Mouse (Mus musculus) B cell, adult 67 days (primary cell): ENCODE results near the gene Gpd1. TPM values are rescaled to one million over a fixed set of nuclear protein-coding genes. Genes with fewer than 3 reads are reported as not detected.

Experiments used
- total RNA-seq, 2 experiments: library from RNA; stranded (reverse); gene quantifications; 4 replicates each; pipeline ENCODE4 v1.2.4; 2023

Gpd1 gene
- total RNA-seq: under 1 TPM; 0.67 to 0.98 TPM

DNA sequence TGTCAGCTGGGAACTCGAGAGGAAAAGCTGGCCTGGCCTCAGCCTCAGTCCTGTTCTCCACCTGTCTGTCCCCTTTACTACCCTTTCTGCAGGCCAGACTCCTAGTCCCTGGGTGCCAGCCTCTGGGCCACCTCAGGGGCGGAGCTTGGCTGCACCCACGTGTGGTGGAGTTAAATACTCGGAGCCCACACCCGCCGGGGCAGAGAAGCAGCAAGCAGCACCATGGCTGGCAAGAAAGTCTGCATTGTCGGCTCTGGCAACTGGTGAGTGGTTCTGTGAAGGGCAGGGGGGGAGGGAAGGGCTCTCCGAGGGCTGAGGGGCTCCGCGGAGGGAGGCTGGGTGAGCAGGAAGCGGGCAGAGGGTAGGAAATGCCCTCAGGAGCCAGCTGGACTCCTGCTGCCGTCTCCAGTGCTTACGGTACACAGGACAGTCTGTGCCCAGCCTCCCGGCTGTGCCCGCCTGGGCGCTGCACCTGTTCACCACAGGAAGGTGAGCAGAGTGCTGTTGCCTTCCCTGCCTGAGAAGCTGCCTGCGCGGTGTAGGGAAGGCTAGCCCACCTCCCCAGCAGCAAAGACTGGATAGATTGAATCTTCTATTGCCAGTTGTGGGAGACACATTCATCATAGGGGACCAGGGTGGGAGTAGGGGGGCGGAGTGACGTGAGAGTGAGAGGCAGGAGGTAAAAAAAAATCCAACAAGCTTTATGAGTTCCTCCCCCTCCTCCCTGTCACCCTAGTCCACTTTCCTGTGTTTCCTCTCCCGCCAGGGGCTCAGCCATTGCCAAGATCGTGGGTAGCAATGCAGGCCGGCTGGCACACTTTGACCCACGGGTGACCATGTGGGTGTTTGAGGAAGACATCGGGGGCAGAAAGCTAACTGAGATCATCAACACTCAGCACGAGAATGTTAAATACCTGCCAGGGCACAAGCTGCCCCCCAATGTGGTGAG is at the start of gene Gpd1:
Gene Gpd1 (plus strand): TSS at position 130 of the 949 bp plus-strand sequence.

DNA sequence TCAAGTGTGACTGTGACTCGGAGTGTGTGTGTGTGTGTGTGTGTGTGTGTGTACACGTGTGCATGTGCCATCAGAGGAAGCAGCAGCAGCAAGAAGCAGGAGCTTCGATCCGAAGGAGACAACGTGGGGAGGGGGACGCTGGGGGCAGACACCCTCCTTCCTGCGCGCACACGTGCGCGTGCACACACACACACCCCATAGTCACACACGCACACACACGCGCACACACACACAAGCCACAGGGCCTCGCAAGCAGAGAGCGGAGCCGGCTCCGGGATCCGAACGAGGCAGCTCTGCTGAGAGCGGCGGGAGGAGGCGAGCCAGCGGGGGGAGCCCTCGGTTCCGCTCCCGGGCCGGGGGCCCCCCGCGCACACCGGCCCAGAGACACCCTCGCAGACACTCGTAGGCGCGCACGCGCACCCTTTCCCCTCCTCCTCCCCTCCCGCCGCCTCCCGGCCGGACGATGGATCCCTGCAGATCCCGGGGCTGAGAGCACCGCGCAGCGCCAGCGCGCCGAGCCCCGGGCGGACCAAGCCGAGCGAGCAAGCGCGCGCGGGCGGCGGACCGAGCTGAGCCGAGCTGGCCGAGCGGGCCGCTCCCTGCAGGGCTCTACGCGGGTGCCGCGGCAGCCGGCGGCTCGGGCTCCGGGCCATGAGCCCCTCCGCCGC is 47.0 kb upstream of the Gpd1 start, which contains the start of gene Asic1:
Gene Asic1 (plus strand): TSS at position 215 of the 668 bp plus-strand sequence.

DNA sequence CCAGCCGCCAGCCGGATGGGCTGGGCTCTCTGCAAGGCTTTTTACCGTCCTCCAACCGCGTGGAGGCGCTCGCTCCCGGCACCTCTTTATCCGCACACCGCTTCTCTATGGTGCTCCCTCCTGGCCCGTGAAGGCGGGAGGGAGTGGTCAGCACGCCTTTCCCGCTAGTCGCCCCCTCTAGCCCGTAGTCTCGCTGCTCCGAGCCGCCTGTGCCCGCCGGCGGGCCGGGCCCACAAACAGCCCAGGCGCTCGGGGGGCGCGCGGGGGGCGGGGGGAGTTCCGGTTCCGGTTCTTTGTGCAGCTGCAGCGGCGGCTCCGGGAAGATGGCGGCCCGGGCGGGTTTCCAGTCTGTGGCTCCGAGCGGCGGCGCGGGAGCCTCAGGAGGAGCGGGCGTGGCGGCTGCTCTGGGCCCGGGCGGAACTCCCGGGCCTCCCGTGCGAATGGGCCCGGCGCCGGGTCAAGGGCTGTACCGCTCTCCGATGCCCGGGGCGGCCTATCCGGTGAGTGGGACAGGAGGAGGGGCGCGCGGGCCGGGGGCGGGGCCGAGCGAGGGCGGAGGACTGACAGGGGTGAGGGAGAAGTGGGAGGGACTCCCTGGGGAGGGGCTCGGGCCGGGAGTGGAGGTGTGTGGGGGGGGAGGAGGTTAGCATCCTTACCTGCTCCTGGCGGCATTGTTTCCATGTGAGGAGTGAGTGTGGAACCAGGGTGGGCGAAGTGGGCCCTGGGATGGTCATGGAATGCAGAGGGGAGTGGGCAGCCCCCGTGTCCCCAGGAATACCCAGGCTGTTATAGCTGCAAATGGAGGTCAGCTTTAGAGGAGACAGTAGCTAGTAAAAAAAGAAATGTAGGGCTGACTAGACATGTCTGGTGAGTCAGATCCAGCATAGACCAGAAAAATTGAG is 15.1 kb upstream of the Gpd1 start, which contains the start of gene Smarcd1:
Gene Smarcd1 (plus strand): TSS at position 131 of the 902 bp plus-strand sequence.

DNA sequence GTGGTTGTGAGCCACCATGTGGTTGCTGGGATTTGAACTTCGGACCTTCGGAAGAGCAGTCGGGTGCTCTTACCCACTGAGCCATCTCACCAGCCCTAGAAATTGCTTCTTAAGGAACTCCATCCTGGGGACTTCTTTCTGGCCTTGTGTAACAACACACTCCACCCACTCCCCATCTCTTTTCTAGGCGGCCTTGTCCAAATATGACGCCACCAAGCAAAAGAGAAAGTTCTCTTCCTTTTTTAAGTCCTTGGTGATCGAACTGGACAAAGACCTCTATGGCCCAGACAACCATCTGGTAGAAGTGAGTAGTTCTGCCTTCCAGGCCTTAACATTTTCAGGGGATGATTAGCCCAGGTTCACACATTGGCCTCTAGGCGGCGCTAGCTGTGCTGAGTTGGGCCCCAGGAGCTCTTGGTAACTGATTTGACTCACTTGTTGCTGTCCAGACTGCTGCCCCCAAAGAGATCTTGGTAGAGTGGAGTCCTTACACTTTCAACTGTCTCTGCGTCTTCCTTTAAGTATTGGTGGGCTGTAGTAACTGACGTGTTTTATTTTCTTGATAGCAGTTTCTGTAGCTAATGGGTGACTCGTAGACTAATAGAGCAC is 11.8 kb upstream of the Gpd1 start, which contains the start of gene Gm17349:
Gene Gm17349 (minus strand): TSS at position 51 of the 609 bp plus-strand sequence.

DNA sequence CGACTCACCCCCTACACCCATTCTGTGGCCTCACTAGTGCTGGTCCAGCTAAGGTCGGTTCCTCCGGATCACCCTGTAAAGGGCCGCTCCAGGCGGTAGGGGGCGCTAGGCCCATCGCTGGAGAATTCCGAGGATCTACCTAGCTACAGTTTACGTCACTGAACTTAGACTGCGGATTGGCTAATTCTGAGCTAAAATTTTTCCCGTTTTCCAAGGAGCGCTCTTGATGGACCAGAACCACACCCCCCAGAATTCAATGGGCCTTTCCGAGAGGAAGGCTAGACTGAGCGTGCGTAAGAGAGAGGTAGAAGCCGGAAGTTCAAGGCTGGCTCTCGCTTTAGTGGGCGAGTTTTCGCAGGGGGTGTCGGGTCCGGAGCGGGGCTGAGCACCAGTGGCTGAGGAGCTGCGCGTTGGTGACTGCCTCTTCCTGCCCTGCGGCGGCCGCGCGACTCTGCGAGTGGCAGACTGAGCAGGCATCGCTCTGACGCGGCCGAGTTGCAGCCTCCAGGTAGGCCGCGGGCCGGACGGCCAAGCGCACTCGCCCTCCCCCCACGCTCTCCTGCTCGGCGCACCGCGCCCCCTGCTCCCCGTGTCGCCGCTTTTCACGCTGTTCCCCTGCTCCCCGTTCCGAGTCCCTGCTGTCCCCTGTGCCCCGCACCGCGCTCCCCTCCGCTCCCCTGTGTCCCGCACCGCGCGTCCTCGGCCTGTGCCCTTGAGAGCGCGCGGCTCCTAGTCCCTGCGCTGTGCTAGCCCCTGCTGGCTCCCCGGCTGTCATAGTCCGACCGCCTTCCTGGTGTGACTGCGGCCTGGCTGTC is 8.2 kb downstream of the Gpd1 start, which contains the start of gene Cox14:
Gene Cox14 (plus strand): TSS at position 278 of the 815 bp plus-strand sequence.

DNA sequence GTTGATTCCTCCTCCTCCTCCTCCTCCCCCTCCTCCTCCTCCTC is 55.4 kb downstream of the Gpd1 start, which contains the start of gene Cers5:
Gene Cers5 (minus strand): TSS at position 5 of the 44 bp plus-strand sequence.

Other genes with a start within 250 kb of the Gpd1 start
- 10 to 100 TPM in 1 of 2 experiments, 1 to 10 TPM in 1; 8.0 to 11.9 TPM for gene Bcdin3d, start 242.8 kb upstream of the Gpd1 start, total RNA-seq
- gene Faim2, start 189.3 kb upstream of the Gpd1 start, total RNA-seq: not detected
- gene Aqp2, start 138.5 kb upstream of the Gpd1 start, total RNA-seq: not detected
- not detected for gene Aqp5, start 126.7 kb upstream of the Gpd1 start, total RNA-seq
- not detected for gene Aqp6, start 116.1 kb upstream of the Gpd1 start, total RNA-seq
- 1 to 10 TPM; 4.6 to 6.1 TPM for gene Racgap1, start 65.9 kb upstream of the Gpd1 start, total RNA-seq
- not detected for gene Asic1, start 47.1 kb upstream of the Gpd1 start, total RNA-seq
- gene Smarcd1, start 15.4 kb upstream of the Gpd1 start, total RNA-seq: 10 to 100 TPM; 60.5 to 72.8 TPM
- 1 to 10 TPM; 6.1 to 6.7 TPM for gene Gm17349, start 12.0 kb upstream of the Gpd1 start, total RNA-seq
- 10 to 100 TPM; 47.2 to 48.6 TPM for gene Cox14, start 8.1 kb downstream of the Gpd1 start, total RNA-seq
- 10 to 100 TPM; 56.3 to 59.3 TPM for gene Cers5, start 55.4 kb downstream of the Gpd1 start, total RNA-seq
- gene Lima1, start 157.9 kb downstream of the Gpd1 start, total RNA-seq: under 1 TPM; 0.47 to 0.78 TPM
- gene Fam186a, start 249.5 kb downstream of the Gpd1 start, total RNA-seq: not detected